Mouse (Mus musculus): ENCODE measurements around the gene Bcl2l12. TPM values are rescaled to one million over a fixed set of nuclear protein-coding genes. Genes with fewer than 3 reads are reported as not detected.

Gene Bcl2l12
- polyA plus RNA-seq, 1 experiment from 2014 or later: 13.7 TPM

DNA sequence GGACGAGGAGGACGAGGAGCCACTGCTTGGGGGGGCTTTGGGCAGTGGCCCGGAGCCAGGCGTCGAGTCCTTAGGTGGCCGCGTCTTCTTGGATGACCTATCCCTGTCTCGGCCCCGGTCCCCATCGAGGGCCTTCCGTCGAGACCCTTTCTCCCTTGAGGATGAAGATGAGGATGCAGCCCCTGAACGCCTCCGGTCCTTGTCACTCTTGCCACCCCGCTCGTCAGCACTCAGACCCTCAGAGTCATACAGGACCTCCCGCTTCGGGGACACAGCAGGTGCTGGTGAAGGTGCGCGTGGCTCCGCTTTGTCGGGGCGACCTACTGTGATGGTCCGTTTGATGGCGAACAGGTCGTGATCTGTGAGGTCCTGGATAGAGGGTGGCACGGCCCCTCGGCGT is 8.6 kb upstream of the Bcl2l12 start:
- H3K27me3 ChIP-seq: no peaks in the 10 kb centered on the region
- peaks cover 97% of the 10 kb centered on the region for H3K36me3 ChIP-seq (replicated peaks)
- H3K9ac ChIP-seq: no peak overlapping the region
- no peaks in the 10 kb centered on the region for H3K9me3 ChIP-seq (replicated peaks)
- 0 out of 2 replicates have a peak, but pooled peaks cover 3% of the 10 kb centered on the region for H3K4me1 ChIP-seq (replicated peaks)
- 89% methylated on average over 29 of the region's 29 CpGs for WGBS (ENCODE audit: insufficient replicate concordance)
- no peak overlapping the region for H3K4me3 ChIP-seq (replicated peaks)
- H3K4me2 ChIP-seq: no peak overlapping the region
- no peak for ATAC-seq (ENCODE audit: insufficient read depth)
- no peak overlapping the region for H3K27ac ChIP-seq (replicated peaks)

DNA sequence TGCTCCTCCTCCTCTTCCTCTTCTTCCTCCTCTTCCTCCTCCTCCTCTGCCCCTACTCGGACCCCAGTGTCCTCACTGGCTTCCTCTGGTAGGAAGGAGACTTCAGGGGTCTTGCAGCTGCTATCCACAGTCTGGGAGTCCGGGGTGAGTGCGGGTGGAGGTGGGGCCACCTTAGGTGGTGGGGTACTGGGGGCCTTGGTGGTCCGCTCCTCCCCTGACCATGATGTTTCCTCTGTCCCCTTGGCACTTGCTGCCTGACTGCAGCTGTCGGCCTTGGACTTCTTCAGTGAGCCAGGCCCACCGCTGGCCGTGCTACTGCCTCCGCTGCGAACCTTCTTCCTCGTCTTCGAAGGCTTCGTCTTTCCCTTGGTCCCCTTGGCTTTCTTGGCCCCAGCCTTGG is 8.0 kb upstream of the Bcl2l12 start:
- no peak overlapping the region for H3K9ac ChIP-seq
- H3K4me1 ChIP-seq (replicated peaks): peaks cover 3% of the 10 kb centered on the region; the same call in 1 of the 2 replicates
- WGBS (ENCODE audit: insufficient replicate concordance): 88% methylated on average over 12 of the region's 12 CpGs
- ATAC-seq (ENCODE audit: insufficient read depth): no peak
- H3K27me3 ChIP-seq: no peaks in the 10 kb centered on the region
- H3K4me2 ChIP-seq: no peak overlapping the region
- no peak overlapping the region for H3K27ac ChIP-seq (replicated peaks)
- H3K4me3 ChIP-seq (replicated peaks): no peak overlapping the region
- no peaks in the 10 kb centered on the region for H3K9me3 ChIP-seq (replicated peaks)
- peaks cover 97% of the 10 kb centered on the region for H3K36me3 ChIP-seq (replicated peaks)

DNA sequence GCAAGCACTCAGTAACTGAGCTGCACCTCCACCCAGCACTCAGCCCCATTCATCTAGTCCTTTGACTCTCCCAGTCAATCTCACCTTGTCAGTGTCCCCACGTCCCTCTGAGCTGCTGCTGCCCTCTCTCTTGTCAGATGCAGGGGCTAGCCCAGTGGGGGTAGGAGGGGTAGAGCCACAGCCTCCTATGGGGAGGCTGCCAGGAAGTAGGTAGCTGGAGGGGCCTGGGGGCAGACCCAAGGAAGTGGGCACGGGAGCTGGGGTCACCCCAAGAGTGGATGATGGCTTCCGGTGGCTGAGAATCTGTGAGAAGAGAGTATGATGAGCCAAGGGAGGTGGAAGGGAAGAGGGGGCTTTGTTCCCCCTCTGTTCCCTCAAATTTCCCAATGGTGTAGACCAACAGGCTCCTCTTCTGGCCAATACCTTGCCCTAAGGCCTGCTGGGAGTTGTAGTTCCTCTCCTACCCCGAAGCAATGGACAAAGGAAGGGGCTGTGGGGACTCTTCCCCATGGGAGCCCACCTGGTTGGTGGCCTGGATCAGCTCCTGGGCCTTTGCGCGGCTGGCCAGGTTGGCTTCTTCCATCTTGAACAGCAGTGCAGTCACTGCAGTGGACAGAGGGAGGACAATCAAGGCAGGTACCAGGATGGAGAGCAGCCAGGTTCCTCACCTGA is 6.9 kb upstream of the Bcl2l12 start:
- Histone ChIP-seq H3K36me3 (replicated peaks) (peaks cover 99% of the 10 kb centered on the region), H3K27me3 (no peaks in the 10 kb centered on the region), H3K9ac (no peak overlapping the region), H3K4me2 (no peak overlapping the region), H3K27ac (replicated peaks) (no peak overlapping the region), H3K9me3 (replicated peaks) (no peaks in the 10 kb centered on the region), H3K4me1 (replicated peaks) (peaks cover 8% of the 10 kb centered on the region; the same call in 1 of the 2 replicates), H3K4me3 (replicated peaks) (no peak overlapping the region)
- no peak for ATAC-seq (ENCODE audit: insufficient read depth)
- WGBS (ENCODE audit: insufficient replicate concordance): 75% methylated on average over 6 of the region's 6 CpGs

DNA sequence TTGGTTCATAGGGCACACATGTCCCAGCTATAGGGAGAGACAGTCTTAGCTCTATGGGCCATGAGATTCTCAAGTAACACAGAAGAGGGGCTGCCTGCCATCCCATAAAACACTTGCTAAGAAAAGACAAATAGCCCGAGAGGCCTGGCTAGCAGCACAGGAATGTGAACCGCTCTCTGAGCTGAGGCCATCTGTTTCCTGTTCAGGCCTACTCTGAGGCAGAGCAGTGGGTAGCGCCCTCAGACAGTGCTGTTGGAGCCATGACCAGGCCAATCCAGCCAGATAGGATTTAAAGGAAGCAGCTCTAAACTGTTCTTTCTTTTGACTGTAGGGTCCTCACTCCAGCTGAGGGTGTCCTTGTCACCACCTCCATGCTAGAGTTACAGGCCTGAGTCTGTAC is 6.0 kb upstream of the Bcl2l12 start:
- Histone ChIP-seq H3K36me3 (replicated peaks) (peaks cover 99% of the 10 kb centered on the region), H3K4me3 (replicated peaks) (no peak overlapping the region), H3K27me3 (no peaks in the 10 kb centered on the region), H3K4me2 (no peak overlapping the region), H3K9me3 (replicated peaks) (no peaks in the 10 kb centered on the region), H3K4me1 (replicated peaks) (peaks cover 15% of the 10 kb centered on the region), H3K27ac (replicated peaks) (no peak overlapping the region), H3K9ac (no peak overlapping the region)
- no peak for ATAC-seq (ENCODE audit: insufficient read depth)
- 62% methylated on average over 3 of the region's 3 CpGs for WGBS (ENCODE audit: insufficient replicate concordance)

DNA sequence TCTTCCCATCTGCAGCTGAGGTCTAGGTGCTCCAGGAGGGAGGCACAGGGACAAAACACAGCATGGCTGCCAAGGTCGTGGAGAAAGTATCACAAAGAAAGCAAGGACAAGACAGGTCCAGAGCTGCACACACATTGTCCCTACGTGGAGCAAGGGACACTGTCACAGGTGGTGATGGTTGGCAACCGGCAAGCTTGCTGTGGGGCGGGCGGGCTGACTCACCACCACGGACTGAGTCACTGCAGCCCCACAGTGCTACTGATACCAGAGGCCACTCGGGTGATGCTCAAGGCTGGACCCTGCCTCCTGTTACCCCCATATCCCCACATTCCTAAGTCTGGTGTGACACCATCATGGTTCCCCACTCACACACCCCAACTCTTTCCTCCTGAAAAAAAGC is 3.9 kb upstream of the Bcl2l12 start:
- Histone ChIP-seq H3K4me1 (replicated peaks) (peaks cover 32% of the 10 kb centered on the region), H3K27ac (replicated peaks) (no peak overlapping the region; the same call in 1 of the 2 replicates), H3K36me3 (replicated peaks) (peaks cover 82% of the 10 kb centered on the region), H3K4me2 (no peak overlapping the region), H3K9ac (no peak overlapping the region), H3K9me3 (replicated peaks) (no peaks in the 10 kb centered on the region), H3K27me3 (no peaks in the 10 kb centered on the region), H3K4me3 (replicated peaks) (no peak overlapping the region)
- ATAC-seq (ENCODE audit: insufficient read depth): no peak
- WGBS (ENCODE audit: insufficient replicate concordance): 74% methylated on average over 7 of the region's 7 CpGs

DNA sequence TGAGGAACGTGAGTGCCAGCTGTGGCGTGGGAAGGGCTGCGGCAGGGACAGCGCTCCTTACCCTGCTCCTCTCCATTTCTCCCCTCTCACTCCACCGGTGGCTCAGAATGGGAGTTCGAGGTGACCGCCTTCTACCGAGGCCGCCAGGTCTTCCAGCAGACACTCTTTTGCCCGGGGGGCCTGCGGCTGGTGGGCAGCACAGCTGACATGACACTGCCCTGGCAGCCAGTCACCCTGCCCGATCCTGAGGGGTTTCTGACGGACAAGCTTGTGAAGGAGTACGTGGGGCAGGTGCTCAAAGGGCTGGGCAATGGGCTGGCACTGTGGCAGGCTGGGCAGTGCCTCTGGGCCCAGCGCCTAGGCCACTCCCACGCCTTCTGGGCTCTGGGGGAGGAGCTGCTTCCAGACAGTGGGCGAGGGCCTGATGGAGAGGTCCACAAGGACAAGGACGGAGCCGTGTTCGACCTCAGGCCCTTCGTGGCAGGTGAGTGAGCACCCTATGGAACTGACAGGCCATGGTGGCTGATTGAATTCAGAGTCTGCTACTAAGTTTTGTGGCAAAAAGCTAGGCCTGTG is 2.1 kb upstream of the Bcl2l12 start:
- H3K27me3 ChIP-seq: no peaks in the 10 kb centered on the region
- no peak overlapping the region for H3K4me3 ChIP-seq (replicated peaks)
- peak overlapping the region; percentile 34; the same call in 1 of the 2 replicates for H3K27ac ChIP-seq (replicated peaks)
- H3K9me3 ChIP-seq (replicated peaks): no peaks in the 10 kb centered on the region
- no peak overlapping the region for H3K4me2 ChIP-seq
- no peak for ATAC-seq (ENCODE audit: insufficient read depth)
- peaks cover 42% of the 10 kb centered on the region for H3K4me1 ChIP-seq (replicated peaks)
- 80% methylated on average over 21 of the region's 21 CpGs for WGBS (ENCODE audit: insufficient replicate concordance)
- H3K36me3 ChIP-seq (replicated peaks): peaks cover 66% of the 10 kb centered on the region
- no peak overlapping the region for H3K9ac ChIP-seq

DNA sequence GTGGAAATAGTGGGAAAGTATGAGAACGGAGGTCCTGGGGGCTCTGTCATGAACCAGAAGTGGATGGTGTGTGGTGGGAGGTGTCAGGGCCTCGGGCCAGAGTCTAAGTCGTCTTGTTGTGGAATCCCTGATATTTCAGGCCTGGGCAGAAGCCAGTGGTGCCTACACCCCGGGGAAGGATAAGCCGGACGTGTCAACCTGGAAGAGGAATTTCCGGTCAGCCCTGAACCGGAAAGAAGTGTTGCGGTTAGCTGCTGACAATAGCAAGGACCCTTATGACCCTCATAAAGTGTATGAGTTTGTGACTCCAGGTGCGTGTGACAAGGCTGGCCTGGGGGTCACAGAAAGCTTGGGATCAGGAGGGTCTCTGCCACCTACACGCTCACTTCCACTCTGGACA is 1.2 kb upstream of the Bcl2l12 start:
- Histone ChIP-seq H3K36me3 (replicated peaks) (peaks cover 64% of the 10 kb centered on the region), H3K9ac (no peak overlapping the region), H3K27ac (replicated peaks) (no peak overlapping the region), H3K4me2 (peak overlapping the region; percentile 92), H3K4me3 (replicated peaks) (peak overlapping the region; percentile 21; the same call in 1 of the 2 replicates), H3K27me3 (no peaks in the 10 kb centered on the region), H3K4me1 (replicated peaks) (peaks cover 43% of the 10 kb centered on the region), H3K9me3 (replicated peaks) (no peaks in the 10 kb centered on the region)
- 77% methylated on average over 11 of the region's 11 CpGs for WGBS (ENCODE audit: insufficient replicate concordance)
- no peak for ATAC-seq (ENCODE audit: insufficient read depth)

DNA sequence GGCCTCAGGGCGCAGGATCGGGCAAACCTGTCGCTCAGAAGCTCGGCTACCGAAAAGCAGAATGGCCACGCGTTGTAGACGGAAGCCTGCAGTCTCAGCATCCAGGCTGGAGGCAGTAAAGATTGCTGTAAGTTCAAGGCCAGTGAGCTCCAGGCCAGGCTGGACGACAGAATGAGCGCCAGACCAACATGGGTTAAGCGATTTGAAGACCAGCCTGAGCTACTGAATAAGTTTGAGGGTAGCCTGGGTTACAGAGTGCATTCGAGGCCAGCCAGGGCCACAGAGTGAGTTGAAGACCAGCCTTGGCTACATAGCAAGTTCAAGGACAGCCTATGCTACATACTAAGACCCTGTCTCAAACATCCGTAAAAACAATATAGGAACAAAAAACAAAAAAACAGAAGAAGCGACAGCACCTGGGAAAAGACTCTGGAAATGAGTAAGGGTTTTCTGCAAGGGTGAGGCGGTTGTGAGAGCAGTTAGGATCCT is 528 bp downstream of the Bcl2l12 start:
- H3K27me3 ChIP-seq: no peaks in the 10 kb centered on the region
- peak overlapping the region; percentile 93 for H3K27ac ChIP-seq (replicated peaks)
- H3K4me3 ChIP-seq (replicated peaks): peak overlapping the region; percentile 67
- peak; percentile 2; the same call in 1 of the 2 replicates for ATAC-seq (ENCODE audit: insufficient read depth)
- WGBS (ENCODE audit: insufficient replicate concordance): under 1% methylated on average over 15 of the region's 15 CpGs
- peak overlapping the region; percentile 92 for H3K4me2 ChIP-seq
- H3K9ac ChIP-seq: peak overlapping the region; percentile 76
- H3K4me1 ChIP-seq (replicated peaks): peaks cover 43% of the 10 kb centered on the region
- no peaks in the 10 kb centered on the region for H3K9me3 ChIP-seq (replicated peaks)
- H3K36me3 ChIP-seq (replicated peaks): peaks cover 64% of the 10 kb centered on the region

DNA sequence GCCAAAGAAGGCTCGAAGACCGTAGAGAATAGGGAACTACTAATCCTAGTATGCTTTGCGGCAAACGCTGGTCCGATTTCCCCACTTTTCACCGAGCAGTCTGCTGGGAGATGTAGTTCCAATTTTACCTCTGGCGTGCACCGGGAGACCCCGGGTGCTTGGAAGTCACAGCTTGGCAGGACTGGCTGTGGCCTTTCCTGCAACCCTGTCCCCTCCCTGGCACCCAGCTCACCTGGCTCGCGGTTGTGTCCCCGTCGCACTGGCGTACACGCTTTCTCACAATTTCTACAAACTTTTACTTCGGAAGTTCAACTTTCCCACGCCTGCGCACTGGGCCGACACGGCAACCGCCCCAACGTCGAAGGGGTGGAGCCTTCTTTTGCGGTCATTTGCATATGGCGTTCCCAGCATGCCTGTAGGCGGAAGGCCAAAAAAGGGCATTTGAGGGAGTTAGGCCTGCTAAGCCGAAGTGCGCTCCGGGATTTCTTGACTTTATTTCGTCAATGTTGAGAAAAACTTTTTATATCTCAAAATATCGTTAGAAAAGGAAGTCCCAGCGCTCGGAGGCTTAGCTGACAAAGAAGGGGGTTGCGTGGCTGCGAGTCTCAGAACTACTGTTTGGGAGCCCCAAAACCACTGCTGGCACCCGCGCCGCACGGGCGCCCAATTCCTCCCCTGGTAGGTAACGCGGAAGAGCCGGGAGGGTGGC is 1.1 kb downstream of the Bcl2l12 start, which contains the start of gene Irf3:
TSS of gene Irf3 (plus strand) at position 418 of the 709 bp plus-strand sequence.
- under 1% methylated on average over 43 of the region's 43 CpGs for WGBS (ENCODE audit: insufficient replicate concordance)
- H3K4me3 ChIP-seq (replicated peaks): peak within 1 kb of the TSS; percentile 67
- H3K36me3 ChIP-seq (replicated peaks): peaks cover 64% of the 10 kb centered on the region
- H3K9ac ChIP-seq: peak within 1 kb of the TSS; percentile 76
- H3K9me3 ChIP-seq (replicated peaks): no peaks in the 10 kb centered on the region
- peak within 1 kb of the TSS; percentile 92 for H3K4me2 ChIP-seq
- ATAC-seq (ENCODE audit: insufficient read depth): peak; percentile 91
- H3K27ac ChIP-seq (replicated peaks): peak within 1 kb of the TSS; percentile 93
- peaks cover 43% of the 10 kb centered on the region for H3K4me1 ChIP-seq (replicated peaks)
- no peaks in the 10 kb centered on the region for H3K27me3 ChIP-seq

DNA sequence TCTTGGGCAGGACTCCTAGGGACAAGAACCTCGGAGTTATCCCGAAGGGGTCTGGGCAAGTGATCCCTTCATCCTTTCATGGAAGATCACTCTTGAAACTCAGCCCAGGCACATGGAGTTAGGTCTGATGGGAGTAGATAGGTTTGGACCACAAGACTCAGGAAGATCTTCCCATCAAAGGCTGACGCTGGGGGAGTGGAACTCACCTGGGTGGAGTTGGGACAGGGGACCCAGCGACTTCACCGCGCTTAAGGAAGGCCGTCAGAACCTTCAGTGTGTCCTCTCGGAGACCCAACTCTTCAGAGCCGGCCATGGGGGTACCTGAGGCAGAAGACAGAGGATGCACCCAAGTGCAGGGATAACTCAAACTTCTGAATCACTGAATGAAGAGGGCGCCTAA is 1.8 kb downstream of the Bcl2l12 start:
- ATAC-seq (ENCODE audit: insufficient read depth): no peak
- WGBS (ENCODE audit: insufficient replicate concordance): 13% methylated on average over 10 of the region's 10 CpGs
- no peaks in the 10 kb centered on the region for H3K9me3 ChIP-seq (replicated peaks)
- H3K9ac ChIP-seq: peak overlapping the region; percentile 72
- H3K4me1 ChIP-seq (replicated peaks): peaks cover 43% of the 10 kb centered on the region
- H3K27ac ChIP-seq (replicated peaks): peak overlapping the region; percentile 93
- H3K4me3 ChIP-seq (replicated peaks): peak overlapping the region; percentile 67
- H3K27me3 ChIP-seq: no peaks in the 10 kb centered on the region
- H3K4me2 ChIP-seq: peak overlapping the region; percentile 92
- peaks cover 64% of the 10 kb centered on the region for H3K36me3 ChIP-seq (replicated peaks)
